Mouse (Mus musculus): Measurements from ENCODE around the gene Elf3. TPM values are rescaled to one million over a fixed set of nuclear protein-coding genes. Genes with fewer than 3 reads are reported as not detected.

Elf3 gene
- 0.15 and 0.18 TPM in 2 replicates for polyA plus RNA-seq (2012; rRNA removed)

DNA sequence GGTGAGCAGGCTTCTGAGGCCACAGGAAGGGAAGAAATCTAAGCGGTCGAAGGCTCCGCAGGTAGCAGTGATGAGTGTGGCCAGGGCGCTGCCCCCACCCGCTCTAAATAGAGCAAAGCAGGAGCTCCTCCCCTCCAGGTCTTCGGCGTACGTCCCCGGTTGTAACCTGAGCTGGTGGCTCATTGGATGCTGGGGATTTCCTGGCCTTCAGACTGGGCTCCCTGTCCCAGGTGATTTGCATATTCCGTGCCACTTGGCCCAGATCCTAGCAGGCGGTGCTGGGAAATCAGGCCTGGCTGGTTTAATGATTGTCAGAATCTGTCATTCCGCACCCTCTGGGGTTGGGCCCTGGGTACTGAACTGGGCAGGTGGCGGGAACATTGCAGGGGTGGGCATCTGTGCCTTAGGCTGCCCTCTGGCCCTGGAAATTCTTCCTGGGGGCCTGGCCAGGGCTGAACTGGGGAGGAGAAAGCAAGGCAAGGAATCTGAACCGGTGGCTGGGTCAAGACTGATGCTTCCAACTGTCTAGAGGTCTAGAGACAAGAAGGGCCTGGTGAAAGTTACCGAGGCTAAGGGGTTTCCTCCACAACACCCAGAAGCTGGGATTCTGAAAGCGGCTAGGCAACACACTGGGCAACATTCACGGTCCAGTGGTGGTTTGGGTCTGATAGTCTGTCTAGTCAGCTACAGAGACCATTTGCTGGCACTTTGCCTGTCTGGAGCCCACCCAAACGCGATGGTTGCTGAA lies at the start of gene Elf3:
Gene Elf3 (minus strand): TSS at position 189 of the 748 bp plus-strand sequence.
- DNase-seq (ENCODE audit: low read depth in 1 of 2, low spot score in 2 of 2) = no peak
- TF ChIP-seq CTCF (IDR thresholded peaks at IDR 0.05; ENCODE audit: extremely low read depth, insufficient read depth, insufficient read length, insufficient replicate concordance) = no peak
- H3K27me3 ChIP-seq (ENCODE audit: control insufficient read depth, insufficient read depth, low read length) = no peaks in the 10 kb centered on the region
- H3K27ac ChIP-seq (ENCODE audit: insufficient read depth, low read length) = no peak within 1 kb of the TSS
- peaks cover 5% of the 10 kb centered on the region for H3K36me3 ChIP-seq (ENCODE audit: control insufficient read depth, insufficient read depth, low read length)
- 69% methylated on average over 19 of the region's 19 CpGs for WGBS
- H3K4me3 ChIP-seq (ENCODE audit: extremely low read depth, insufficient read depth, insufficient read length) = no peak within 1 kb of the TSS
- H3K4me1 ChIP-seq (ENCODE audit: control insufficient read depth, insufficient read depth, insufficient read length) = peaks cover 3% of the 10 kb centered on the region; the same call in 1 of the 2 replicates

DNA sequence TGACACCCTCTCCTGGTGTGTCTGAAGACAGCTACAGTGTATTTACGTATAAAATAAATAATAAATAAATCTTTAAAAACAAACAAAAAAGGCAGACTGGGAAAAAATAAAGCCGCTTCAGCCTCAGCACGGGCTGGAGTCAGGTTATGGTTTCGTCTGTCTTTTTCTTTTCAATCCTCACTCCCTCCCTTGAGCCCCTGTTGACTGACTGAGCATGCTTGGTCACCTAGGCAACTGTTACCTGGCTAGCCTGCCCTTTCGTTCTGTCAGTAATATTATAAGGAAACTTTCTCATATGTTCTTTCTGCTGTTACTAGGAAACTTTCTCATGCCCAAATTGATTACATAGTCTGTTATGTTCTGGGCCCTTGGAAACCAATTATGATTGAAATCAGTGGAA lies 32.5 kb upstream of the Elf3 start:
- DNase-seq (ENCODE audit: low read depth in 1 of 2, low spot score in 2 of 2) = no peak
- WGBS = 90% methylated on average over 5 of the region's 5 CpGs
- no peak for TF ChIP-seq CTCF (IDR thresholded peaks at IDR 0.05; ENCODE audit: extremely low read depth, insufficient read depth, insufficient read length, insufficient replicate concordance)
- no peak for TF ChIP-seq POLR2A (IDR thresholded peaks at IDR 0.05; ENCODE audit: low read depth, low read length)
- Histone ChIP-seq H3K4me3 (ENCODE audit: extremely low read depth, insufficient read depth, insufficient read length) (no peak overlapping the region), H3K4me1 (ENCODE audit: control insufficient read depth, insufficient read depth, insufficient read length) (no peaks in the 10 kb centered on the region), H3K27me3 (ENCODE audit: control insufficient read depth, insufficient read depth, low read length) (no peaks in the 10 kb centered on the region), H3K36me3 (ENCODE audit: control insufficient read depth, insufficient read depth, low read length) (peaks cover 4% of the 10 kb centered on the region), H3K27ac (ENCODE audit: insufficient read depth, low read length) (no peak overlapping the region)

DNA sequence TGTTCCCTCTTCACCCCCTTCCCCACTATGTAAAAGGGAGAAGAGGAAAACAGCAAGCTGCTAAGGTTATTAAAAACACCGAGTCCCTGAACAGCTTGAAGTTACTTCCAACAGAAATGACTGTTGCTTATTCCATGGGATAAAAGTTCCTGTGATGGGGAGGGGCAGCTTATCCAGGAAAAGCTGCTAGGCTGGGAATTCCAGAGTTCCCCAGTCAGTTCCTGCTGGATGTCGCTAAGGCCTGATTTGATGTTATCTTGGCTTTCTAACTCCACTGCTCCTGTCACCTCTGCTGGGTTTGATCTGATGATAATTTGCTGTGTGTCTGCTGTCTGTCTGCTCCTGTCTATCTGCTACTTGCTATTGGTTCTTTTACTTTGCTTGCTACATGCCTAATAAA lies 27.9 kb upstream of the Elf3 start:
- H3K4me1 ChIP-seq (ENCODE audit: control insufficient read depth, insufficient read depth, insufficient read length) = no peaks in the 10 kb centered on the region
- no peak for TF ChIP-seq POLR2A (IDR thresholded peaks at IDR 0.05; ENCODE audit: low read depth, low read length)
- TF ChIP-seq CTCF (IDR thresholded peaks at IDR 0.05; ENCODE audit: extremely low read depth, insufficient read depth, insufficient read length, insufficient replicate concordance) = no peak
- no peak for DNase-seq (ENCODE audit: low read depth in 1 of 2, low spot score in 2 of 2)
- no peaks in the 10 kb centered on the region; the same call in 1 of the 2 replicates for H3K27me3 ChIP-seq (ENCODE audit: control insufficient read depth, insufficient read depth, low read length)
- no peak overlapping the region for H3K4me3 ChIP-seq (ENCODE audit: extremely low read depth, insufficient read depth, insufficient read length)
- H3K27ac ChIP-seq (ENCODE audit: insufficient read depth, low read length) = no peak overlapping the region
- 89% methylated on average over 2 of the region's 2 CpGs for WGBS
- no peaks in the 10 kb centered on the region for H3K36me3 ChIP-seq (ENCODE audit: control insufficient read depth, insufficient read depth, low read length)

DNA sequence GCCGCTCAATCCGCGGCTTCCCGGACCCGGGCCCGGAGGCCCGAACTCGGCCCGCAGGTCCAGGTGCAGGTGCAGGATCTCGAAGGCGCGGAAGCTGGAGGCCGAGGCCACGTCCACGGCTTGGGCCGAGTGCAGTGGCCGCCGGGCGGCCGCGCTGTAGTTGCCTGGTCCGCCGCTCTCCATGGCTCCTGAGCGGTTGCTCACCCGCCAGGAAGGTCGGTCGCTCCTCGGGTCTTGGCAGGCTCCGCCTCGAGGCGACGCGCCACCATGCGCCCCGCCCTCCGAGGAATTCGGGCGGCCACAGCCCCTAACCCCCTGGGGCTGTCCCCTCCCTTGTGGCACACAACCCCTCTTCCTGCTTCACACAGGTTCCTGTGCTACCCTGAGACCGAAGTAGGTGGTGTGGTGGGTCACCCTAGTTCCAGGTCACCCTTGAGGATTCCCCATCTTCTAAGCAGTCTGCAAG lies 25.5 kb upstream of the Elf3 start, which contains the start of gene Rnpep:
Gene Rnpep (minus strand): TSS at position 259 of the 466 bp plus-strand sequence.
- TF ChIP-seq POLR2A (IDR thresholded peaks at IDR 0.05; ENCODE audit: low read depth, low read length) (no peak; the same call in 1 of the 2 replicates), CTCF (IDR thresholded peaks at IDR 0.05; ENCODE audit: extremely low read depth, insufficient read depth, insufficient read length, insufficient replicate concordance) (no peak)
- Histone ChIP-seq H3K27ac (ENCODE audit: insufficient read depth, low read length) (peak within 1 kb of the TSS; percentile 75), H3K27me3 (ENCODE audit: control insufficient read depth, insufficient read depth, low read length) (no peaks in the 10 kb centered on the region; the same call in 1 of the 2 replicates), H3K36me3 (ENCODE audit: control insufficient read depth, insufficient read depth, low read length) (no peaks in the 10 kb centered on the region; the same call in none of the 2 replicates), H3K4me1 (ENCODE audit: control insufficient read depth, insufficient read depth, insufficient read length) (no peaks in the 10 kb centered on the region), H3K4me3 (ENCODE audit: extremely low read depth, insufficient read depth, insufficient read length) (peak within 1 kb of the TSS; percentile 89)
- peak in 1 of 2 experiments; percentile 44 for DNase-seq (ENCODE audit: low read depth in 1 of 2, low spot score in 2 of 2)
- under 1% methylated on average over 39 of the region's 39 CpGs for WGBS

DNA sequence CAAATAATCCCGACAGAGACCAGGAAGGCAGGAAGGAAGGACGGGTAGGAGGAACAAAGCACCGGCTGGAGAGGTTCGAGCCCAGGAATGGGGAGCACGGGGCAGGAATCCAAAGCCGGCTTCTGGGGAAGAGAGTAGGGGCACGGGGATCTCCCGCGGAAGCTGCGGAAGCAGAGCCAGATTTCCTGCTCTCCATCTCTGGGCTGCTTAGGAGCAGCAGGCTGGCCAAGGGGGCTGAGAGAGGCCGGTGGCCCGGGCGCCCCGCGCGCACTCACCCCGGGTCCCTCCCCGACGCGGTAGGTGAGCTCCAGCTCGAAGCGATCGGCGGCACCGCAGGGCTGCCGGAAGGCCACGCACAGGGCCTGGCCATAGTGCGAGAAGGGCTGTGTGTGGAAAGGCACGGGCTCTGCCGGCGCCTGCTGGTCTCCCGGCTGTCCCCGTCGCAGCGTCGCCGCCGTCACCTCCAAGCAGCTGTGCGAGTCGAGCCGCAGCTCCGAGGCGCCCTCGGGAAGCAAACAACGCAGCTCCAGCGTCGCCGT lies 25.0 kb upstream of the Elf3 start:
- peak in 1 of 2 experiments; percentile 10 for DNase-seq (ENCODE audit: low read depth in 1 of 2, low spot score in 2 of 2)
- H3K36me3 ChIP-seq (ENCODE audit: control insufficient read depth, insufficient read depth, low read length) = peaks cover 3% of the 10 kb centered on the region
- TF ChIP-seq POLR2A (IDR thresholded peaks at IDR 0.05; ENCODE audit: low read depth, low read length) (no peak), CTCF (IDR thresholded peaks at IDR 0.05; ENCODE audit: extremely low read depth, insufficient read depth, insufficient read length, insufficient replicate concordance) (no peak)
- WGBS = under 1% methylated on average over 48 of the region's 48 CpGs
- H3K27me3 ChIP-seq (ENCODE audit: control insufficient read depth, insufficient read depth, low read length) = no peaks in the 10 kb centered on the region; the same call in 1 of the 2 replicates
- H3K4me3 ChIP-seq (ENCODE audit: extremely low read depth, insufficient read depth, insufficient read length) = peak overlapping the region; percentile 89
- H3K27ac ChIP-seq (ENCODE audit: insufficient read depth, low read length) = peak overlapping the region; percentile 75
- no peaks in the 10 kb centered on the region for H3K4me1 ChIP-seq (ENCODE audit: control insufficient read depth, insufficient read depth, insufficient read length)

DNA sequence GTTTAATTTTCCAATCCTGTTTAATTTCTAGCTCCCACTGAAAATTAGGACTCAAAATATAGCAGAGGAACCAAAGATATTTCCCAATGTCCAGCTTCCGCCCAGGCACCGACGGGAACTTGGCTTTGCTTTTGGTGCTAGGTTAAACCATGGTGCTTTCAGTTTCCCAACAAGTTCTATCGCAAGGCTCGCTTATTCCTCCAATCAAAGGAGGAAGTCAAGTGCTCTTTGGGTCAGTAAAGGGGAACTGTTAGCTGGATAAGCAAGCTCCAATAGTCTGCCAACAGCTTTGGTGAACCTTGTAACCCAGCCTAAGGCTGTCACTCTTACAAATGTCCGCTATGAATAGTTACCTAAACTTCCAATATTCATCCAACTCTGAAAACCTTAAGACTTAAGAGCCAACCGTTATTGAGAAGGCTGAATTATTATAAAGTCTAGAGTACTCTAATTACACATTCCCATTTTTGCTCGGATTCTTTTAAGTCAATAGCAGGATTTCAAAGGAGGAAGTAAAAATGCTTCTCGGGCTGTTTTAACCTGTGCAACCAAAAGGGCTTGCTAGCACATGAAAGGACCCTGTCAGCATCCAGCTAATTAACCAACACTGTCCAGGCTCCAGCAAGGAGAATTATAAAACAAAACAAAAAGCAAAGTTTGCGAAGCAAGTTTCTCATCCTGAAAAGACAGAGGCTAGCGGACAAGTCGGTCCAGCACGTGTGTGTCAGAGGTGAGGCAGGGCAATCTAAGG lies 24.3 kb upstream of the Elf3 start:
- Histone ChIP-seq H3K36me3 (ENCODE audit: control insufficient read depth, insufficient read depth, low read length) (peaks cover 5% of the 10 kb centered on the region), H3K27ac (ENCODE audit: insufficient read depth, low read length) (peak overlapping the region; percentile 75), H3K27me3 (ENCODE audit: control insufficient read depth, insufficient read depth, low read length) (no peaks in the 10 kb centered on the region; the same call in 1 of the 2 replicates), H3K4me3 (ENCODE audit: extremely low read depth, insufficient read depth, insufficient read length) (peak overlapping the region; percentile 89), H3K4me1 (ENCODE audit: control insufficient read depth, insufficient read depth, insufficient read length) (no peaks in the 10 kb centered on the region)
- DNase-seq (ENCODE audit: low read depth in 1 of 2, low spot score in 2 of 2) = no peak
- WGBS = 7% methylated on average over 13 of the region's 13 CpGs
- no peak for TF ChIP-seq POLR2A (IDR thresholded peaks at IDR 0.05; ENCODE audit: low read depth, low read length)
- TF ChIP-seq CTCF (IDR thresholded peaks at IDR 0.05; ENCODE audit: extremely low read depth, insufficient read depth, insufficient read length, insufficient replicate concordance) = no peak
